Mouse (Mus musculus): ENCODE results near the gene Tubb2a. TPM values are rescaled to one million over a fixed set of nuclear protein-coding genes. Genes with fewer than 3 reads are reported as not detected.

Tubb2a gene
- polyA plus RNA-seq, 1 experiment = 28.7 TPM

- no peaks in the 10 kb centered on the region for H3K36me3 ChIP-seq (ENCODE audit: control insufficient read depth, insufficient read depth, low read length, poor library complexity, severe bottlenecking)
- no peak for TF ChIP-seq POLR2A (IDR thresholded peaks at IDR 0.05; ENCODE audit: insufficient read depth, low read length)
- no peak for TF ChIP-seq EP300 (IDR thresholded peaks at IDR 0.05; ENCODE audit: insufficient read depth, low read depth, low read length)
- no peak for TF ChIP-seq CTCF (IDR thresholded peaks at IDR 0.05; ENCODE audit: low read depth, low read length)
- no peaks in the 10 kb centered on the region for H3K27me3 ChIP-seq (ENCODE audit: control insufficient read depth, insufficient read depth, low read length, poor library complexity, severe bottlenecking)
- H3K4me1 ChIP-seq (ENCODE audit: control insufficient read depth, insufficient read depth, low read length) = peaks cover 7% of the 10 kb centered on the region
- no peak overlapping the region for H3K9ac ChIP-seq (ENCODE audit: low read depth, poor library complexity, severe bottlenecking)
- no peak overlapping the region for H3K27ac ChIP-seq (ENCODE audit: insufficient read depth, low read length)
- H3K4me3 ChIP-seq (ENCODE audit: low read depth, low read length) = no peak overlapping the region
- no peaks in the 10 kb centered on the region for H3K9me3 ChIP-seq (replicated peaks; ENCODE audit: control insufficient read depth, insufficient read depth, low read length, poor library complexity, severe bottlenecking)
Observed at GRCm38 (mm10) chr13:34087052-34087812, 9.4 kb upstream of the Tubb2a start.

GRCm38 (mm10) chr13:34084026-34084750 lies 6.4 kb upstream of the Tubb2a start:
- TF ChIP-seq POLR2A (IDR thresholded peaks at IDR 0.05; ENCODE audit: insufficient read depth, low read length) (no peak), CTCF (IDR thresholded peaks at IDR 0.05; ENCODE audit: low read depth, low read length) (no peak), EP300 (IDR thresholded peaks at IDR 0.05; ENCODE audit: insufficient read depth, low read depth, low read length) (no peak)
- H3K9ac ChIP-seq (ENCODE audit: low read depth, poor library complexity, severe bottlenecking) = no peak overlapping the region
- H3K36me3 ChIP-seq (ENCODE audit: control insufficient read depth, insufficient read depth, low read length, poor library complexity, severe bottlenecking) = no peaks in the 10 kb centered on the region
- no peak overlapping the region for H3K4me3 ChIP-seq (ENCODE audit: low read depth, low read length)
- H3K27ac ChIP-seq (ENCODE audit: insufficient read depth, low read length) = no peak overlapping the region
- peaks cover 7% of the 10 kb centered on the region for H3K4me1 ChIP-seq (ENCODE audit: control insufficient read depth, insufficient read depth, low read length)
- H3K27me3 ChIP-seq (ENCODE audit: control insufficient read depth, insufficient read depth, low read length, poor library complexity, severe bottlenecking) = no peaks in the 10 kb centered on the region
- no peaks in the 10 kb centered on the region for H3K9me3 ChIP-seq (replicated peaks; ENCODE audit: control insufficient read depth, insufficient read depth, low read length, poor library complexity, severe bottlenecking)

- H3K4me1 ChIP-seq (ENCODE audit: control insufficient read depth, insufficient read depth, low read length) = peaks cover 7% of the 10 kb centered on the region
- no peak for TF ChIP-seq POLR2A (IDR thresholded peaks at IDR 0.05; ENCODE audit: insufficient read depth, low read length)
- no peak for TF ChIP-seq CTCF (IDR thresholded peaks at IDR 0.05; ENCODE audit: low read depth, low read length)
- no peak for TF ChIP-seq EP300 (IDR thresholded peaks at IDR 0.05; ENCODE audit: insufficient read depth, low read depth, low read length)
- no peaks in the 10 kb centered on the region for H3K9me3 ChIP-seq (replicated peaks; ENCODE audit: control insufficient read depth, insufficient read depth, low read length, poor library complexity, severe bottlenecking)
- no peak overlapping the region for H3K9ac ChIP-seq (ENCODE audit: low read depth, poor library complexity, severe bottlenecking)
- no peak overlapping the region for H3K27ac ChIP-seq (ENCODE audit: insufficient read depth, low read length)
- H3K27me3 ChIP-seq (ENCODE audit: control insufficient read depth, insufficient read depth, low read length, poor library complexity, severe bottlenecking) = no peaks in the 10 kb centered on the region
- H3K36me3 ChIP-seq (ENCODE audit: control insufficient read depth, insufficient read depth, low read length, poor library complexity, severe bottlenecking) = no peaks in the 10 kb centered on the region
- H3K4me3 ChIP-seq (ENCODE audit: low read depth, low read length) = no peak overlapping the region
Observed at GRCm38 (mm10) chr13:34081926-34082325, 4.1 kb upstream of the Tubb2a start.

- Histone ChIP-seq H3K27ac (ENCODE audit: insufficient read depth, low read length) (no peak overlapping the region), H3K27me3 (ENCODE audit: control insufficient read depth, insufficient read depth, low read length, poor library complexity, severe bottlenecking) (no peaks in the 10 kb centered on the region), H3K4me1 (ENCODE audit: control insufficient read depth, insufficient read depth, low read length) (peaks cover 5% of the 10 kb centered on the region), H3K36me3 (ENCODE audit: control insufficient read depth, insufficient read depth, low read length, poor library complexity, severe bottlenecking) (no peaks in the 10 kb centered on the region), H3K4me3 (ENCODE audit: low read depth, low read length) (no peak overlapping the region), H3K9ac (ENCODE audit: low read depth, poor library complexity, severe bottlenecking) (no peak overlapping the region), H3K9me3 (replicated peaks; ENCODE audit: control insufficient read depth, insufficient read depth, low read length, poor library complexity, severe bottlenecking) (no peaks in the 10 kb centered on the region)
- no peak for TF ChIP-seq POLR2A (IDR thresholded peaks at IDR 0.05; ENCODE audit: insufficient read depth, low read length)
- no peak for TF ChIP-seq EP300 (IDR thresholded peaks at IDR 0.05; ENCODE audit: insufficient read depth, low read depth, low read length)
- TF ChIP-seq CTCF (IDR thresholded peaks at IDR 0.05; ENCODE audit: low read depth, low read length) = no peak
Observed at GRCm38 (mm10) chr13:34079801-34080200, 2.0 kb upstream of the Tubb2a start.

- Histone ChIP-seq H3K9me3 (replicated peaks; ENCODE audit: control insufficient read depth, insufficient read depth, low read length, poor library complexity, severe bottlenecking) (no peaks in the 10 kb centered on the region), H3K4me1 (ENCODE audit: control insufficient read depth, insufficient read depth, low read length) (peaks cover 3% of the 10 kb centered on the region), H3K4me3 (ENCODE audit: low read depth, low read length) (peak overlapping the region; percentile 70), H3K9ac (ENCODE audit: low read depth, poor library complexity, severe bottlenecking) (peak overlapping the region; percentile 58), H3K27ac (ENCODE audit: insufficient read depth, low read length) (no peak overlapping the region), H3K36me3 (ENCODE audit: control insufficient read depth, insufficient read depth, low read length, poor library complexity, severe bottlenecking) (no peaks in the 10 kb centered on the region), H3K27me3 (ENCODE audit: control insufficient read depth, insufficient read depth, low read length, poor library complexity, severe bottlenecking) (no peaks in the 10 kb centered on the region)
- no peak for TF ChIP-seq POLR2A (IDR thresholded peaks at IDR 0.05; ENCODE audit: insufficient read depth, low read length)
- TF ChIP-seq CTCF (IDR thresholded peaks at IDR 0.05; ENCODE audit: low read depth, low read length) = no peak
- TF ChIP-seq EP300 (IDR thresholded peaks at IDR 0.05; ENCODE audit: insufficient read depth, low read depth, low read length) = no peak
Observed at GRCm38 (mm10) chr13:34078500-34079280, 883 bp upstream of the Tubb2a start.
